Mouse (Mus musculus) heart, postnatal 4 days (tissue): ENCODE measurements around the gene Defb47. TPM values are rescaled to one million over a fixed set of nuclear protein-coding genes. Genes with fewer than 3 reads are reported as not detected.

ENCODE experiments used
- DNase-seq: peaks from one replicate; pipeline ENCODE4 v3.0.0; 2021
- total RNA-seq, 2 experiments: library from RNA; stranded (reverse); gene quantifications; 2 replicates each; pipeline ENCODE4 v1.2.3; 2021

The Defb47 gene
- not detected for total RNA-seq

- DNase-seq = no peak
Observed at GRCm38 (mm10) chr14:62997777-62998176, at the start of gene Defb47. Gene Defb47, plus strand, starts transcription at chr14:62998077.

DNA sequence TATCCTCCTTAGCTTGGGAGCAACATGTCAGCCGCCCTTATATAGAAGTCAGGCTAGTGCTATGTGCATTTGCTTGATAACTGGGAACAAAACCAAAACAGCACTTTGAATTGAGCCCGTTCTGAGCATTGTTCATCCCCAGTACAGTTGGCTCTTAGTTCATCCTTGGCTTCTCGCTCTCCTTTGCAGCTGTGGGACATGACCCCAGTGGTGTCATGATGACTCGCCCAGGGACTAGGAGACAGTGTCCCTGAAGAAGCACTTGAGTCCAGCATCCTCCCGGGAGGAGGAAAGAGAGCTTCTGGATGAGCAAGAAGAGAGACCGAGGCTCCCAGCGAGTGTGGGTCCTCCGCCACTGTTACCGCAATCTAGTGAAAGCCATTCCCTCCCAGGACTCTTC, 41.8 kb upstream of the Defb47 start:
- no peak for DNase-seq

DNA sequence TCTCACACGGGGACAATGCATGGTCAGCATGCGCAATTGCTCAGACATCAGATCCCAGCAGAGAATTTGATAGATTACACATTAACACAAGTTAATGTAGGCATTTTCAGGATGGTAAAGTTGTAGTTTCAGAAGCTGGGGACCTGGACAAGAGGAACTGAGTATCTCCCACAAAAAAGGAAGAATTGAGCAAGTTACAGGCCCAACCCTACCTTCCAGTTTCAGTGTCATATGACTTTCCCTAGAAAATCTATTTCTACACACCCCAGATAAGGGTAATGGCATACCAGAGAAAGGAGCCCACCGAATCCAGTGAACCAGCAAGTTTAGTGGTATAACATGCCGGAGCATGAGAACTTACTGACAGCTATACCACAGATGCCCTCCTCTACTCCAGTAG, 34.2 kb upstream of the Defb47 start:
- DNase-seq = no peak

DNA sequence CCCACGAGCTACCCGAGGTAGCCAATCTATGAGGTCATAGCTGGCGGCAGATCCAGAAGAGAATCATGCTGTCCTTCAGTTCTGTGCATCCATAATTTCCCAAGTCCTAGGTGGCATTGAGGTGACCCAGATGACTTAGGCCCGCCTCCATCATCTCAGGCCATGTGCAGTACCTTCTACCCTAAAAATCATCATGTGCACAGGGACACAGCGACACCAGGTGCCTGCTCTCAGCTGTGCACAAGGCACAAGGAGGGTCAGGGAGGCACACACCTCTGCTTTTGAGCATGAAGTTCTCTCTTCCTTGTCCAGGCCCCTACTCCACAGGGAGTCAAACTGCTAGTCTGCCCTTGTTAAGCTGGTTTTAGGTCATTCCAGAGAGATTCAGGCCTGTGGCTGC, 32.5 kb upstream of the Defb47 start:
- no peak for DNase-seq

GRCm38 (mm10) chr14:62965811-62966520, 31.9 kb upstream of the Defb47 start:
- DNase-seq = no peak

DNA sequence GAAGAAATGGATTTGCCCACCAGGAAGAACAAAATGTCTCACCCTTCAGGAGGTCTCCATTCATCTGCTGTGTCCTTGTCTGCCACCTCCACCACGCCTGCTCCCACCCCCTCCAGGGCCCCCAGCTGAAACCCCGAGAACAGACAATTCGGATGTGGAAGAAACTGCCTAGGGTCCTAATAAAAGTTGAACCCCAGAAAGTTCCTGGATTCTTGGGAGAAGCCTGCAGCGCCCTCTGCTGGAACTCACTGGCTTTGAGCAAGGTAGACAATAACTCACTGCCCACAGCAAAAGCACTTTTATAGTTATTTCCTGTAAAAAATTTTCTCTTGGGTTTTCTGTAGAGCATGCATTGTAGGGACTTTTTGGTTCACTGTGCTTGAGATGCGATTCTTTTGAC, 22.8 kb upstream of the Defb47 start:
- DNase-seq = peak; percentile 82

DNA sequence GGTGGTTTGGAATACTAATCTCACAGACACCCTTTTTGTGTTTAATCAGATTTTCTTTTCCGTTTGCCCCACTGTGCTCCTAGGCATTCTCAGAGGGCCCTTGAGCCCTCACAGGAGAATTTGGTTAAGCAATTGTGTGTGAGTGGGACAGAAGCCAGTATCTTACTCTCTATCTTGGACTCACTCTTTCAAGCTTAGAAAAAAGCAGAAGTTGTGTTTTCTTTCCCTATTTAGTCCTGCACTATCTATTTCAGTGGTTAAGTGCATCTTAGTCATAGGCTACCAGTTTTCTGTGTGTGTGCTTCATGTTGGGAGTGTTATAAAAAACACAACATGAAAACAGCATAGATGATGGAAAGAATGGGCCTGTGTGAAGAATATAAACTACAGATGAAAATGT, 18.1 kb upstream of the Defb47 start:
- DNase-seq = no peak

- DNase-seq = no peak
Observed at GRCm38 (mm10) chr14:62984410-62984809, 13.5 kb upstream of the Defb47 start, which contains the start of gene Defb48. Gene Defb48, minus strand, starts transcription at chr14:62984510.

- DNase-seq = no peak
Observed at GRCm38 (mm10) chr14:62991271-62991670, 6.6 kb upstream of the Defb47 start.

GRCm38 (mm10) chr14:62991849-62992510, 5.9 kb upstream of the Defb47 start:
- DNase-seq = no peak

DNA sequence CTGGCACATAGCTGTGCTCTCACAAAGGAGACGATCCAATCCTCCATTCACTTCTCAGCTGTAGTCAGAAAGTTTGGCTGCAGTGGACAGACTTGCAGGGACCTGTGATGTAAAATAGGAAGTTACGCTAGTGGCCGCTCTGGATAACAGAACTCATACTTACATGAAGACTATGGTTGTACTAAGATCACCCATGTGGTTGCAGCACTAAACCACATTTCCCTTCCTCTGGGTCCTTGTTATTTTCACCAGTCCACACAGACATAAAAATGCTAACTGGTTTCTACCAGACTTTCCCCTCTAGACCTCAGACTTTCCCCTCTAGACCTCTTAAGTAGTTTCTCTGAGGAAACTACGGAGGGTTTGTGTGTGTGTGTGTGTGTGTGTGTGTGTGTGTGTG, 1.1 kb downstream of the Defb47 start:
- DNase-seq = no peak

GRCm38 (mm10) chr14:63002588-63002987, 4.7 kb downstream of the Defb47 start:
- DNase-seq = peak; percentile 38

- DNase-seq = no peak
Observed at GRCm38 (mm10) chr14:63011471-63011870, 13.6 kb downstream of the Defb47 start, which contains the start of gene Defb43. Gene Defb43, plus strand, starts transcription at chr14:63011771.

DNA sequence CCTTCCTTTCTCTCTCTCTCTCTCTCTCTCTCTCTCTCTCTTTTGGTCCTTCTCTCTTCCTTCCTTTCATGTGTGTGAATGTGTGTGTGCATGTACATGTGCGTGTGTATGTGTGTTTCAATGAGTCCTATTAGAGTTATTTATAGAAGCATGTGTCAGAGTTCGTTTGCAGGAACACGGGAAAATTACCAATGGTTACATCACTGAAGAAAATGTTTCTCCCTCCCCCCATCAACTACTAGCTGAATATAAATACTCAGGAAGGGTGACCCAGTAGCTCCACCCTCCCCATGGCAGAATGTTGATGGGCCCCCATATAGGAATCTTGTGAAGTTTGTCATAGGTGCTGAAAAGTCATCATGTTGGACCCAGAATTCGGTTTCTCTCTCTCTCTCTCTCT, 15.2 kb downstream of the Defb47 start:
- DNase-seq = no peak

DNA sequence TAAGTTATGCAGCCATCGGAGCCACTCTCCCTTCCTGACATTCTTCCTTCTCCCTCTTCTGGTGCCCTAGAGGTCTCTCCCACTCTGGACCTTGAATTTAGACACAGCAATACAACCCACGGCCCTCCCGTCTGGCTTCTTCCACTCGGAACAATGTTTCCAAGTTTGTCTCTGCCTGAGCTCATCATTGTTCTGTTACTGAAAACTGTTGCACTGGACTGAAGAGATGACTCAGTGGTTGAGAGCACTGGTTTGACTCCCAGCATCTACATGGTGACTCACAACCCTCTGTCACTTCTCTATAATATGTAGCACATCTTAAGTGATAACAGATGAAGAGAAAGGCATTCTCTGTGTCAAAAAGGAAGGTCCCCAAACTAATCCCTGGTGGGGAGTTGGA, 16.8 kb downstream of the Defb47 start:
- no peak for DNase-seq

DNA sequence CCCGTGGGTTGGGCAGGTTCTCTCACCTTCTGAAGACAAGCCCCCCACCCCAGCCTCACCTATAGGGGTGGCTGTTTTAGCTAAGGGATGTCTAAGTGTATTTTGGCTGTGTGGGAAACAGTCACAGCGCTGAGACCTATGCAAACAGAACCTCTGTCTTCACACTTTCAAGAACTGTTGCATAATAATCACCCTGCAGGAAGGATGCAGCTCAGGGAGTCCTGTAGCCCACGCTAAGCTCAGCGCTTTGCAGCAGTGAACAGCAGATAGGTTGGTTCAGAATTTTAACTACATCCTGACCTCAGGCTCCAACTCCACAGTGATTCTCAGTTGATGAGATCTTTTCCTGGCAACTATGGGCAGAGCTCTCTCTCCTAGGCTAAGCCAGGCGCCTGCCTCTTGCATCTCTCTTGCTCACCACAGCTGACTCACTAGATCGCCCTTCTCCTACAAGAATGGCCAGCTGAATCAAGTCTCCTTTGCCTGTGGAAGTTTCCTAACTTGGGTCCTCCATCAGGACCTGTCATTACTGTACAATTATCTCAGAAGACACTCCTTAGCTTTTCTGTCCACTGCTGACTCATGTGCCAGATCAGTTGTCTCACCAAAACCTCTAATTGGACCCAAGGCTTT, 22.8 kb downstream of the Defb47 start:
- no peak for DNase-seq

- no peak for DNase-seq
Observed at GRCm38 (mm10) chr14:63046691-63047090, 48.8 kb downstream of the Defb47 start, which contains the start of gene Defb42. Gene Defb42, plus strand, starts transcription at chr14:63046991.

DNA sequence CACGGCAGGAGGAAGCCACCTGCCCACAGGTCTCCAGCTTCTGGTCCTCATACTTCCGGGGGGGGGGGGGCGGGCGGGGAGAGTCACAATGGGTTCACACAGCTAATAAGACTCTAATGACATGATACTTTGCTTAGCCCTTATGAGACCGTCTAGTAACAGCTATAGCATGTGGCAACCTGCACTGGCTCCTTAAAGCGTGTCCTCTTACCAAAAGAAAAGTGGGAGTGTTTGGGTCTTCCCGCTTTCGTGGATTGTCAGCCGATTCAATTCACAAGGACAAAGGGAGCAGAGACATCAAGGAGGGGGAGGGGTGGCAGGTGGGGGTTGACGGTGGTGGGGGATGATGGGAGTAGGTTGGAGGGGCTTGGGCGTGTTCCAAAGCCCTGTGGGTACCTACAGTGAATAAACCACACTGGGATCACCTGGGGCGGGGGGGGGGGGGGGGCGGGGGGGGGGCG, 52.1 kb downstream of the Defb47 start, which contains the start of gene Defb30:
Defb30 (minus strand) TSS at position 51 of the 461 bp plus-strand sequence.
- no peak for DNase-seq

Other genes with a start within 250 kb of the Defb47 start
- 10 to 100 TPM; 19.0 to 25.0 TPM for gene Ints6, start 236.9 kb upstream of the Defb47 start, total RNA-seq
- 1 to 10 TPM; 8.0 to 8.3 TPM for gene Wdfy2, start 160.4 kb upstream of the Defb47 start, total RNA-seq
- gene Defb48, start 13.6 kb upstream of the Defb47 start, total RNA-seq = not detected
- not detected for gene Defb43, start 13.7 kb downstream of the Defb47 start, total RNA-seq
- gene Defb42, start 48.9 kb downstream of the Defb47 start, total RNA-seq = under 1 TPM; 0.20 to 0.50 TPM
- not detected for gene Defb30, start 51.9 kb downstream of the Defb47 start, total RNA-seq